19 mouse cellular contexts compared by ENCODE assay signal in genomic region chr6:145781256-145781655, GRCm38 (mm10). TPM values are rescaled to one million over a fixed set of nuclear protein-coding genes. Genes with fewer than 3 reads are reported as not detected.
DNase-seq lines count a peak whose midpoint lies in the region; ATAC-seq and TF ChIP-seq lines count a peak whose summit lies in the region.
"Had no signal": no experiment of that assay in that cellular context is flagged by ENCODE, and none has a peak within 500 bp of the region (broad histone marks: within the 10 kb centered on the region; RNA-seq: fewer than 3 reads in every experiment).

No protein-coding gene starts in this region.

- 0 out of 2 replicates have a peak overlapping the region, but pooled peaks have one; percentile 13 for H3K9ac ChIP-seq in kidney, postnatal 0 days (ENCODE audit: low read depth, low read length)
- H3K9ac ChIP-seq in limb, embryonic 12.5 days (replicated peaks) = 0 out of 2 replicates have a peak overlapping the region, but pooled peaks have one; percentile 1
- H3K9ac ChIP-seq in forebrain, embryonic 14.5 days (ENCODE audit: low read length) = no peak overlapping the region
- H3K9ac ChIP-seq: embryonic facial prominence, embryonic 13.5 days; hindbrain, embryonic 15.5 days; liver, postnatal 0 days had no signal

- TF ChIP-seq CTCF in kidney, postnatal 0 days (IDR thresholded peaks at IDR 0.05; ENCODE audit: low read depth) = no peak

- peak; percentile 35 for DNase-seq in gastrocnemius, adult 18-20 months (ENCODE audit: low spot score)
- no peak for DNase-seq in gastrocnemius, postnatal 10 days
- DNase-seq in kidney, postnatal 0 days (ENCODE audit: low spot score) = no peak
- DNase-seq in kidney, postnatal 4 days = no peak
- DNase-seq in cerebellum, adult 9-10 months = peak; percentile 75
- no peak for DNase-seq in forebrain, embryonic 14.5 days (ENCODE audit: low spot score)
- DNase-seq: adrenal gland, adult 2 months; kidney, adult 18-20 months; kidney, postnatal 25 days; liver, postnatal 0 days; lung, postnatal 14 days; right cerebral cortex, adult 18-20 months; thymus, postnatal 4 days had no signal

- no peak overlapping the region for H3K4me3 ChIP-seq in kidney, postnatal 0 days (replicated peaks; ENCODE audit: low read depth, low read length)
- no peak overlapping the region for H3K4me3 ChIP-seq in limb, embryonic 12.5 days (replicated peaks)
- no peak overlapping the region for H3K4me3 ChIP-seq in forebrain, embryonic 14.5 days (ENCODE audit: low read depth, low read length)
- H3K4me3 ChIP-seq: embryonic facial prominence, embryonic 13.5 days; hindbrain, embryonic 15.5 days; megakaryocyte, embryonic 14.5 days had no signal

- no peaks in the 10 kb centered on the region for H3K27me3 ChIP-seq in kidney, postnatal 0 days (ENCODE audit: insufficient read depth, low read length)
- H3K27me3 ChIP-seq in limb, embryonic 12.5 days = no peaks in the 10 kb centered on the region
- H3K27me3 ChIP-seq in forebrain, embryonic 14.5 days (replicated peaks; ENCODE audit: control insufficient read depth, insufficient read depth, low read length) = no peaks in the 10 kb centered on the region
- H3K27me3 ChIP-seq: CH12.LX; embryonic facial prominence, embryonic 13.5 days; hindbrain, embryonic 15.5 days had no signal

- H3K4me2 ChIP-seq in kidney, postnatal 0 days (ENCODE audit: low read length) = no peak overlapping the region
- no peak overlapping the region for H3K4me2 ChIP-seq in limb, embryonic 12.5 days
- H3K4me2 ChIP-seq in forebrain, embryonic 14.5 days (ENCODE audit: low read length) = no peak overlapping the region
- H3K4me2 ChIP-seq: embryonic facial prominence, embryonic 13.5 days; hindbrain, embryonic 15.5 days had no signal

- ATAC-seq in kidney, postnatal 0 days (replicated peaks; ENCODE audit: low FRiP score, low read depth) = no peak
- ATAC-seq in limb, embryonic 12.5 days (ENCODE audit: insufficient number of reproducible peaks, insufficient read depth, low FRiP score, low TSS enrichment, low read depth) = no peak
- ATAC-seq in inflammation-experienced regulatory T-cells, adult 6 months = no peak
- no peak for ATAC-seq in forebrain, embryonic 14.5 days

- WGBS in kidney, postnatal 0 days = 71% methylated on average over 9 of the region's 9 CpGs
- 73% methylated on average over 9 of the region's 9 CpGs for WGBS in limb, embryonic 12.5 days
- WGBS in forebrain, embryonic 14.5 days = 85% methylated on average over 9 of the region's 9 CpGs

- 0 out of 2 replicates have a peak, but pooled peaks cover 6% of the 10 kb centered on the region for H3K4me1 ChIP-seq in kidney, postnatal 0 days (replicated peaks; ENCODE audit: insufficient read depth, low read length)
- peaks cover 43% of the 10 kb centered on the region for H3K4me1 ChIP-seq in limb, embryonic 12.5 days (replicated peaks)
- H3K4me1 ChIP-seq in forebrain, embryonic 14.5 days (ENCODE audit: control insufficient read depth, insufficient read depth, low read length) = no peaks in the 10 kb centered on the region
- H3K4me1 ChIP-seq: megakaryocyte, embryonic 14.5 days had no signal

- H3K9me3 ChIP-seq in kidney, postnatal 0 days (replicated peaks; ENCODE audit: low read length) = no peaks in the 10 kb centered on the region
- H3K9me3 ChIP-seq in limb, embryonic 12.5 days = no peaks in the 10 kb centered on the region
- no peaks in the 10 kb centered on the region for H3K9me3 ChIP-seq in forebrain, embryonic 14.5 days (replicated peaks; ENCODE audit: control insufficient read depth, low read length)
- H3K9me3 ChIP-seq: embryonic facial prominence, embryonic 13.5 days; hindbrain, embryonic 15.5 days had no signal

- H3K27ac ChIP-seq in kidney, postnatal 0 days = no peak overlapping the region
- peak overlapping the region; percentile 2; the same call in 1 of the 2 replicates for H3K27ac ChIP-seq in limb, embryonic 12.5 days
- H3K27ac ChIP-seq in forebrain, embryonic 14.5 days (ENCODE audit: low read depth, low read length) = no peak overlapping the region
- H3K27ac ChIP-seq: hindbrain, embryonic 15.5 days had no signal

- no peaks in the 10 kb centered on the region for H3K36me3 ChIP-seq in kidney, postnatal 0 days (ENCODE audit: insufficient read depth, low read length)
- H3K36me3 ChIP-seq in limb, embryonic 12.5 days = no peaks in the 10 kb centered on the region; the same call in 1 of the 2 replicates
- H3K36me3 ChIP-seq in forebrain, embryonic 14.5 days (ENCODE audit: control insufficient read depth, insufficient read depth, low read length) = no peaks in the 10 kb centered on the region
- H3K36me3 ChIP-seq: embryonic facial prominence, embryonic 13.5 days; hindbrain, embryonic 15.5 days had no signal

RNA-seq across cellular contexts. Expression of gene Rassf8, which starts 34.7 kb away (rescaled TPM):
- total RNA-seq in gastrocnemius, adult 18-20 months (2021) = 10 to 100 TPM; 28.6 to 32.2 TPM
- total RNA-seq in gastrocnemius, postnatal 10 days (2021) = 10 to 100 TPM; 40.7 to 41.6 TPM
- polyA plus RNA-seq in kidney, postnatal 0 days (2015; fragmentation: Nextera tagmentation; extraction: Ambion mirVana) = 10.3 and 11.0 TPM in 2 replicates
- polyA plus RNA-seq in limb, embryonic 12.5 days (2016; fragmentation: Nextera tagmentation; extraction: Ambion mirVana) = 9.2 and 13.7 TPM in 2 replicates
- under 1 TPM in 1 of 3 experiments, not detected in 2; 0.40 TPM for polyA plus RNA-seq in inflammation-experienced regulatory T-cells, adult 6 months (2017; shearing (Covaris generic))
- 2.4 and 2.5 TPM in 2 replicates for polyA plus RNA-seq in forebrain, embryonic 14.5 days (2014; fragmentation: Nextera tagmentation; extraction: Ambion mirVana)

Comparison
In these comparisons a context has a peak if more than half of its experiments do, and no peak if none do; other contexts are left out.
1. DNase-seq: peak in gastrocnemius, adult 18-20 months (single experiment) and cerebellum, adult 9-10 months (single experiment); none in gastrocnemius, postnatal 10 days (single experiment), kidney, postnatal 0 days (single experiment), kidney, postnatal 4 days (0 of 2) and forebrain, embryonic 14.5 days (single experiment).